Mouse (Mus musculus): Measurements from ENCODE around the gene Cap2.

The Cap2 gene

GRCm38 (mm10) chr13:46525295-46526255 lies 23.9 kb downstream of the Cap2 start:
- no peak for DNase-seq (ENCODE audit: low spot score)

GRCm38 (mm10) chr13:46526645-46527044 lies 25.0 kb downstream of the Cap2 start:
- no peak for DNase-seq (ENCODE audit: low spot score)

- no peak for DNase-seq (ENCODE audit: low spot score)
These were observed 25.7 kb downstream of the Cap2 start for GRCm38 (mm10) chr13:46527340-46527739.

GRCm38 (mm10) chr13:46529037-46529436 lies 27.4 kb downstream of the Cap2 start:
- no peak for DNase-seq (ENCODE audit: low spot score)

GRCm38 (mm10) chr13:46530546-46530945 lies 28.9 kb downstream of the Cap2 start:
- DNase-seq (ENCODE audit: low spot score): no peak

- DNase-seq (ENCODE audit: low spot score): no peak
These were observed 30.0 kb downstream of the Cap2 start for GRCm38 (mm10) chr13:46531676-46532075.

- no peak for DNase-seq (ENCODE audit: low spot score)
These were observed 30.6 kb downstream of the Cap2 start for GRCm38 (mm10) chr13:46532276-46532675.

GRCm38 (mm10) chr13:46533342-46534129 lies 31.9 kb downstream of the Cap2 start:
- no peak for DNase-seq (ENCODE audit: low spot score)

- no peak for DNase-seq (ENCODE audit: low spot score)
These were observed 32.7 kb downstream of the Cap2 start for GRCm38 (mm10) chr13:46534171-46534968.

- no peak for DNase-seq (ENCODE audit: low spot score)
These were observed 33.5 kb downstream of the Cap2 start for GRCm38 (mm10) chr13:46534969-46535785.

GRCm38 (mm10) chr13:46539284-46539683 lies 37.6 kb downstream of the Cap2 start:
- no peak for DNase-seq (ENCODE audit: low spot score)

- no peak for DNase-seq (ENCODE audit: low spot score)
These were observed 39.3 kb downstream of the Cap2 start for GRCm38 (mm10) chr13:46540943-46541342.

GRCm38 (mm10) chr13:46542782-46543181 lies 41.1 kb downstream of the Cap2 start:
- no peak for DNase-seq (ENCODE audit: low spot score)

GRCm38 (mm10) chr13:46544608-46545007 lies 43.0 kb downstream of the Cap2 start:
- no peak for DNase-seq (ENCODE audit: low spot score)

- no peak for DNase-seq (ENCODE audit: low spot score)
These were observed 43.4 kb downstream of the Cap2 start for GRCm38 (mm10) chr13:46545081-46545480.

GRCm38 (mm10) chr13:46546846-46547245 lies 45.2 kb downstream of the Cap2 start:
- no peak for DNase-seq (ENCODE audit: low spot score)

GRCm38 (mm10) chr13:46547253-46547652 lies 45.6 kb downstream of the Cap2 start:
- DNase-seq (ENCODE audit: low spot score): no peak

GRCm38 (mm10) chr13:46548132-46548531 lies 46.5 kb downstream of the Cap2 start:
- no peak for DNase-seq (ENCODE audit: low spot score)

- no peak for DNase-seq (ENCODE audit: low spot score)
These were observed 47.0 kb downstream of the Cap2 start for GRCm38 (mm10) chr13:46548600-46549179.

- no peak for DNase-seq (ENCODE audit: low spot score)
These were observed 49.0 kb downstream of the Cap2 start for GRCm38 (mm10) chr13:46550627-46551026.

GRCm38 (mm10) chr13:46554736-46555135 lies 53.1 kb downstream of the Cap2 start:
- DNase-seq (ENCODE audit: low spot score): no peak
